Mouse (Mus musculus) cerebellum, postnatal 25 days (tissue): ENCODE measurements at regions not wholly inside any gene's neighbourhood (a gene's known extent, or its start where the extent isn't known, plus 50 kb on each side); places are given as distances from the start of the nearest gene placed in this dataset.

Source experiments
- DNase-seq, 2 experiments: peaks; one replicate each; pipeline ENCODE4 v3.0.0; 2021; ENCODE audit warnings: mixed read lengths in 2 of 2

DNA sequence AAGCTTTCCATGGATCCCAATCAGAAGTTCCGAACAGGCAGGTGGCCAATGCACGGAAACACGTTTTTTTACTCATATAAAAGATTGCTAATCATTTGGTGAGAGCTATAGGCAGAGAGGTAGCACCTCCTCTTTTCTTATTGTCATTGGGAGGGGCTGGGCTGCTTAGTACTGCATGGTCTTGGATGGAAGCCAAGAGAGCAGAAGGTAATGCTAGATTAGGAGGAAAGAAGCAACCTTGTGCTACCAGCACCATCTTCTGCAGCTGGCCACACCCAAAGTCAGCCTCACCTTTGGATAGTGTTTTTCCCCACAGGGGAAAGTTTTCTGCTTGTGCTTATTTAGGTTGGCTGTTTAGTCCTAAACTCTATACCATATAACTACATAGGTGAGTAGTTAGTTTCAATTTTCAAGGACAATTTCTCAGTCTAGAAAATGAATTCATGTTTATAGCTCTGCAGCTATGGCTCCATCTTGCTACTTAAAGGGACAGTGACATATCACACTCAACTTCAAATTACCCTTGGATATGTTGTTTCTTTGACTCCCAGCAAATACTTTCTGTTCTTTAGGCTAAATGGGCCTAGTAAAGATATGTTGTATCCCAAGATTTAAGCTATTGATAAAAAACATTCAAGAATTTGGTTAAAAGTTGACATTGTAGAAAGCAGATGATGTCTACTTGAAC is 66.6 kb upstream of the Lcorl start:
- no peak for DNase-seq
